Mouse (Mus musculus) lung, adult 2 months (tissue): ENCODE measurements around the gene Skap2. TPM values are rescaled to one million over a fixed set of nuclear protein-coding genes. Genes with fewer than 3 reads are reported as not detected.

ENCODE experiments used
- DNase-seq: peaks from one replicate; pipeline ENCODE4 v3.0.0; 2022
- H3K4me1 ChIP-seq: fragments of 200-500 bp; 2 replicates; pipeline ENCODE4 v1.6.1; 2011; ENCODE audit warnings: low read length; ENCODE audit not compliant: control insufficient read depth, insufficient read depth
- H3K4me3 ChIP-seq: fragments of 200-500 bp; replicated peaks from 2 replicates; pipeline ENCODE3; 2011; ENCODE audit warnings: low read depth, mild to moderate bottlenecking, control low read depth, low read length; ENCODE audit errors: extremely low read depth
- CTCF ChIP-seq: fragments of 200-500 bp; IDR thresholded peaks from 2 replicates; pipeline ENCODE4 v1.5.1; 2011; ENCODE audit warnings: mild to moderate bottlenecking, low read length, control low read depth; ENCODE audit not compliant: insufficient read depth
- POLR2A ChIP-seq: fragments of 200-500 bp; IDR thresholded peaks from 2 replicates; pipeline ENCODE4 v1.6.1; 2011; ENCODE audit warnings: low read depth, mild to moderate bottlenecking, control low read depth, low read length, borderline replicate concordance; ENCODE audit errors: extremely low read depth
- WGBS: fragments of 180-500 bp; shearing (Covaris S2); methylation state at CpG from one replicate; pipeline ENCODE4 v1.1.7; 2018; 5-methylcytosine and 5-hydroxymethylcytosine counted together
- polyA plus RNA-seq: library from polyadenylated mRNA; depleted of rRNA; stranded (reverse); fragments of >200 nt; gene quantifications from 2 replicates; pipeline ENCODE4 v1.2.3, GENCODE M21; 2012

Gene Skap2
- polyA plus RNA-seq, 1 experiment, result 25.4 TPM

- H3K4me3 ChIP-seq, result no peak overlapping the region
- WGBS, result 90% methylated on average over 4 of the region's 4 CpGs
- no peaks in the 10 kb centered on the region for H3K4me1 ChIP-seq
- DNase-seq, result no peak
- no peak for TF ChIP-seq POLR2A
- no peak for TF ChIP-seq CTCF
Measured at GRCm38 (mm10) chr6:52027181-52027580, 14.8 kb upstream of the Skap2 start.

- WGBS, result 66% methylated on average over 11 of the region's 11 CpGs
- H3K4me1 ChIP-seq, result no peaks in the 10 kb centered on the region
- TF ChIP-seq CTCF (no peak), POLR2A (no peak)
- H3K4me3 ChIP-seq, result peak overlapping the region; percentile 3
- DNase-seq, result peak; percentile 16
Measured at GRCm38 (mm10) chr6:52026281-52026680, 13.9 kb upstream of the Skap2 start.

- DNase-seq, result no peak
- 41% methylated on average over 5 of the region's 5 CpGs for WGBS
- no peak overlapping the region for H3K4me3 ChIP-seq
- TF ChIP-seq CTCF (no peak), POLR2A (no peak)
- H3K4me1 ChIP-seq, result no peaks in the 10 kb centered on the region
Measured at GRCm38 (mm10) chr6:52024730-52025129, 12.4 kb upstream of the Skap2 start.

- Histone ChIP-seq H3K4me1 (no peaks in the 10 kb centered on the region), H3K4me3 (no peak overlapping the region)
- DNase-seq, result no peak
- WGBS, result 38% methylated on average over 5 of the region's 5 CpGs
- TF ChIP-seq POLR2A (no peak), CTCF (no peak)
Measured at GRCm38 (mm10) chr6:52022363-52022762, 10.0 kb upstream of the Skap2 start.

DNA sequence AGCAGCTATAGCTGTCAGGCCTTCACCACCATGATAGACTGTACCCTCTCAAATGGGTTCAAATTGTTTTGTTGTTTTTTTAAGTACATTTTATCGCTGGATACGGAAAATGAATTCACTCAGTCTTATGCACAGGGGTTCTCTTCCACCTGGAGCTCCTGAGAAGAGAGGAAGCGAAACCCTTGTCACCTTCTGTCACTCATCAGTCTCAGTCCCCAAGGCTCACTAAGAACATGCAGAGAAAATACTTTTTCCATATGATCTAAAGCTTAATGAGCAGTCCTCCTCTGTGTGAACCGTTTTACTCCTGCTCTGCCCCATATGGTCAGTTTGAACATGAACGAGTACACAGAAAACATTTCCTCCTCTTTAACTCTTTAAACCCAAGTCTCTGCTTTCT lies 7.9 kb upstream of the Skap2 start:
- WGBS, result 78% methylated on average over 5 of the region's 5 CpGs
- no peak overlapping the region for H3K4me3 ChIP-seq
- no peaks in the 10 kb centered on the region for H3K4me1 ChIP-seq
- no peak for DNase-seq
- TF ChIP-seq POLR2A, result no peak
- TF ChIP-seq CTCF, result no peak

- H3K4me3 ChIP-seq, result peak overlapping the region; percentile 47
- WGBS, result 16% methylated on average over 3 of the region's 3 CpGs
- no peak for DNase-seq
- no peaks in the 10 kb centered on the region; the same call in 1 of the 2 replicates for H3K4me1 ChIP-seq
- TF ChIP-seq POLR2A, result no peak
- TF ChIP-seq CTCF, result no peak
Measured at GRCm38 (mm10) chr6:52013245-52013945, 1.0 kb upstream of the Skap2 start.

- WGBS, result 3% methylated on average over 26 of the region's 26 CpGs
- peak overlapping the region; percentile 75 for H3K4me3 ChIP-seq
- no peak for DNase-seq
- no peak for TF ChIP-seq CTCF
- peak; percentile 5; the same call in 1 of the 2 replicates for TF ChIP-seq POLR2A
- H3K4me1 ChIP-seq, result peaks cover 3% of the 10 kb centered on the region; the same call in 1 of the 2 replicates
Measured at GRCm38 (mm10) chr6:52011559-52012408, 565 bp downstream of the Skap2 start.

DNA sequence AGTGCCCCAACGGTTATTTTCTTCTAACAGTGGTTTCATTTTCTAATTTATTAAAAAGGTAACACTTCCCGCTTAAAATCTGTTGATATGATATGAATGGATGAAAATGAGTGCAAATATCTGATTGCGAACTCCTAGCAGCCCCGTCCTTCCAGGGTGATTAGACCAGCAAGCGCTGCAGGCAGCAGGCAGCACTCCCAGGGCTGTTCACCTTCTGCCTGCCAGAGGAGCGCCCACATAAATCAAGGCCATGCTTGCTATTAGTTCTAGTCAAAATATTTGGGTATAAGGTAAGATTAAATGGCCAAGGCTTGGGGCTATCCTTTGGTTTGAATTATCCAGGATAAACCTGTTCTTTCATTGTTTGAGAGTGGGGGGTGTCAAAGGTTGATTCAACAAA lies 3.0 kb downstream of the Skap2 start:
- no peak for DNase-seq
- peaks cover 5% of the 10 kb centered on the region; the same call in 1 of the 2 replicates for H3K4me1 ChIP-seq
- no peak for TF ChIP-seq POLR2A
- no peak for TF ChIP-seq CTCF
- WGBS, result 52% methylated on average over 6 of the region's 6 CpGs
- H3K4me3 ChIP-seq, result no peak overlapping the region

DNA sequence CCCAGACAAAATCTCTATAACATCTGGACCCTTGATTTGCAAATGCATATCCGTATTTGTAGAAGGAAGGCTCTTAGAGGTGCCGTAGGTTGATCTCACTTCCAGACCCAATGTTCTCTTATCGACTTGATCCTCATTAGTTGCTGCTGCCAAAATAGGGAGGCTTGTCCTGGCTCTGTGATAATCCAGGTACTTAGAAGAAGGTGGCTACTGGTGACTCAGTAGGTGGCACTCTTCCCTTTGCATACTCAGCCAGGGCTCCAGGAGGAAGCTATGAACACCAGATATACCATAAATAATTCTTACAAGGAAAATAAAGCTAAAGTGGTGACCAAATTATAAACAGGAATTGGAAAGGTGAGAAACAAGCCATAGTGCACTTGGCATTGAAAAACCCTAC lies 3.6 kb downstream of the Skap2 start:
- Histone ChIP-seq H3K4me1 (peaks cover 5% of the 10 kb centered on the region; the same call in 1 of the 2 replicates), H3K4me3 (no peak overlapping the region)
- TF ChIP-seq POLR2A (no peak), CTCF (no peak)
- WGBS, result 33% methylated on average over 3 of the region's 3 CpGs
- DNase-seq, result no peak

GRCm38 (mm10) chr6:52006649-52007218 lies 5.6 kb downstream of the Skap2 start:
- 20% methylated on average over 13 of the region's 13 CpGs for WGBS
- DNase-seq, result peak; percentile 33
- TF ChIP-seq CTCF, result no peak
- no peak for TF ChIP-seq POLR2A
- H3K4me3 ChIP-seq, result peak overlapping the region; percentile 25
- peaks cover 5% of the 10 kb centered on the region; the same call in 1 of the 2 replicates for H3K4me1 ChIP-seq
